Mouse (Mus musculus) bone marrow, adult 2 months (tissue): Measurements from ENCODE around the gene Dus1l.

Source experiments
- CTCF ChIP-seq: fragments of 200-500 bp; IDR thresholded peaks from 2 replicates; pipeline ENCODE4 v1.5.1; 2011; ENCODE audit warnings: low read length, control low read depth; ENCODE audit not compliant: control insufficient read depth, insufficient read depth
- POLR2A ChIP-seq: fragments of 200-500 bp; IDR thresholded peaks from 2 replicates; pipeline ENCODE4 v1.6.1; 2011; ENCODE audit warnings: low read depth, mild to moderate bottlenecking, control low read depth, low read length, borderline replicate concordance; ENCODE audit not compliant: control insufficient read depth

DNA sequence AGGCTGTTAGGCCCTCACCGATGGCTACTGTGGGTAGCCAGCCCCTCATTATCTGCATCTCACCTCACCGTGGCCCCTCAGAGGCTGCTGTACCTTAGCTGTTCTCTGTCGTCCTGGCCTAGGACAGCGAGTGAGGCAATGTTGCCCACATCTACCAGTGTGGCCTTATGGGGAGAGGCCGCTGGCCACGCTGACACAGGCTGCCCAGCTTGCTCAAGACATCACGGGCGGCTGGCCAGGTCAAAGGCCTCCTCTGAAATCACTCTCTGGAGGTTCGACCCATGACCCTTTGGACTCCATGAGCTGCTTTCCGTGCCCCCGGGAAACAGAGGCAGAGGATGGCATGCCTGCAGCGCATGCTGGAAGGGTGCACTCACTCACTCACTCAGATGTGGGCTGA is 34.5 kb upstream of the Dus1l start:
- TF ChIP-seq CTCF (no peak), POLR2A (no peak)
